Mouse (Mus musculus) CH12.LX (cell line): ENCODE measurements at regions not wholly inside any gene's neighbourhood (a gene's known extent, or its start where the extent isn't known, plus 50 kb on each side); places are given as distances from the start of the nearest gene placed in this dataset.

Experiments
- CTCF ChIP-seq, 2 experiments: IDR thresholded peaks in 1 of 2; conservative IDR thresholded peaks in 1 of 2; 2 replicates each; pipeline ENCODE4 v1.5.1; 2011 to 2012; ENCODE audit warnings: low read depth in 2 of 2, low read length in 2 of 2, improper control_type of control experiment in 1 of 2, inconsistent platforms in 1 of 2, mild to moderate bottlenecking in 1 of 2, moderate library complexity in 1 of 2
- EP300 ChIP-seq: IDR thresholded peaks from 2 replicates; pipeline ENCODE4 v1.6.1; 2011; ENCODE audit warnings: low read length, improper control_type of control experiment
- JUND ChIP-seq: conservative IDR thresholded peaks from 2 replicates; pipeline ENCODE4 v1.6.1; 2011; ENCODE audit warnings: low read depth, low read length, improper control_type of control experiment
- KAT2A ChIP-seq: IDR thresholded peaks from 2 replicates; pipeline ENCODE4 v1.6.1; 2012; ENCODE audit warnings: low read length, improper control_type of control experiment, inconsistent platforms; ENCODE audit not compliant: insufficient replicate concordance
- MAZ ChIP-seq: IDR thresholded peaks from 2 replicates; pipeline ENCODE4 v1.6.1; 2012; ENCODE audit warnings: low read depth, mild to moderate bottlenecking, inconsistent platforms, low read length, improper control_type of control experiment, moderate library complexity
- MEF2A ChIP-seq: IDR thresholded peaks from 2 replicates; pipeline ENCODE4 v1.6.1; 2014; ENCODE audit warnings: low read depth, mild to moderate bottlenecking, inconsistent platforms, low read length, improper control_type of control experiment, borderline replicate concordance
- MYC ChIP-seq: IDR thresholded peaks from 2 replicates; pipeline ENCODE4 v1.6.1; 2011; ENCODE audit warnings: low read depth, mild to moderate bottlenecking, improper control_type of control experiment, low read length
- NELFE ChIP-seq: IDR thresholded peaks from 2 replicates; pipeline ENCODE4 v1.6.1; 2011; ENCODE audit warnings: low read depth, low read length, improper control_type of control experiment
- NRF1 ChIP-seq: IDR thresholded peaks from 2 replicates; pipeline ENCODE4 v1.6.1; 2014; ENCODE audit warnings: low read depth, mild to moderate bottlenecking, inconsistent platforms, low read length, improper control_type of control experiment, moderate library complexity
- POLR2A ChIP-seq: IDR thresholded peaks from 2 replicates; pipeline ENCODE4 v1.6.1; 2011; ENCODE audit warnings: low read depth, mild to moderate bottlenecking, improper control_type of control experiment, low read length
- RAD21 ChIP-seq: IDR thresholded peaks from 2 replicates; pipeline ENCODE4 v1.6.1; 2011; ENCODE audit warnings: low read depth, mild to moderate bottlenecking, low read length, improper control_type of control experiment, moderate library complexity
- UBTF ChIP-seq: IDR thresholded peaks from 2 replicates; pipeline ENCODE4 v1.6.1; 2012; ENCODE audit warnings: low read depth, mild to moderate bottlenecking, inconsistent platforms, low read length, improper control_type of control experiment, moderate library complexity

DNA sequence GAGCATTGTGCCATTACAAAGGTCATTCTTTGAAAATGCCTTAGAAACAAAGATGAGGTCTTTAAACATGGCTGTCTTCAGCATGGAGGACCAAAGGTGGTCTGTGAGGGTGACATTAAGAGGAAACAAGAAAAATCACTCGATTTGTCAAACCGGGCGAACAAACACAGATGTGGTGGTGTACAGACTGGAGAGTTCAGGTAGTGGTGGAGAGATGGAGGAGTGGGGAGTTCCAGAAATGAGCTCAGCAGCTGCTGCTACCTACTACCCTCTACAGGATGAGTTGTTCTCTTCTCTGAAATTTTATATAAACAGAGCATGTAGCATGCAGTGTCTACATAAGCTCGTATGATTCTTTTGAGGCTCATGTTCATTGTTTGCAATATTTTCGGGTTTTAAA lies 215.6 kb downstream of the Cog6 start:
- TF ChIP-seq POLR2A (no peak), NELFE (no peak), UBTF (no peak), EP300 (no peak), CTCF (conservative IDR thresholded peaks at IDR 0.05 in 1 of 2, IDR thresholded peaks at IDR 0.05 in 1 of 2; ENCODE audit: low read depth in 2 of 2, low read length in 2 of 2) (0 out of 4 replicates have a peak, but pooled peaks of 1 of the 2 experiments have one; percentile 3), MEF2A (no peak), RAD21 (no peak; the same call in 1 of the 2 replicates), MAZ (no peak), KAT2A (no peak), MYC (no peak), JUND (no peak), NRF1 (no peak)
